Mouse (Mus musculus): ENCODE measurements around the gene Clrn3. TPM values are rescaled to one million over a fixed set of nuclear protein-coding genes. Genes with fewer than 3 reads are reported as not detected.

The Clrn3 gene
- polyA plus RNA-seq, 1 experiment from 2014 or later, result not detected

MicroRNA genes within 50 kb of the gene (microRNA counts, 519-probe panel; counts per million panel counts)
- 2,164 counts per million, percentile 27 among the panel's probes with 10 or more counts for microRNA mmu-miR-1962

Small RNAs within 50 kb of the gene (microRNA-seq; reads per million reads assigned to microRNA genes)
- gene Mir1962 (ENCODE audit: borderline number of aligned reads), result not detected

Other genes with a start within 250 kb of the Clrn3 start
- gene Foxi2, start 118.3 kb downstream of the Clrn3 start, polyA plus RNA-seq (2014; fragmentation: Nextera tagmentation; extraction: Ambion mirVana), result not detected in 2 replicates
- gene Ptpre, start 8.8 kb upstream of the Clrn3 start, polyA plus RNA-seq (2014; fragmentation: Nextera tagmentation; extraction: Ambion mirVana), result 3.9 and 4.1 TPM in 2 replicates
- gene Mki67, start 187.7 kb upstream of the Clrn3 start, polyA plus RNA-seq (2014; fragmentation: Nextera tagmentation; extraction: Ambion mirVana), result 49.5 and 51.4 TPM in 2 replicates